Mouse (Mus musculus): Measurements from ENCODE around the gene Gm13697. TPM values are rescaled to one million over a fixed set of nuclear protein-coding genes. Genes with fewer than 3 reads are reported as not detected.
"Not testable (repeated sequence)": the region's sequence is repeated elsewhere in the genome, so short reads cannot be mapped to it uniquely, and the experiment has no call there.

The Gm13697 gene
- polyA plus RNA-seq (2017; shearing (Covaris generic)), result not detected

- not testable (repeated sequence) for ATAC-seq
Measured at GRCm38 (mm10) chr2:83984443-83984842, at the start of gene Gm13697. Gm13697 (plus strand) TSS chr2:83984743.

GRCm38 (mm10) chr2:83940931-83941361 lies 43.6 kb upstream of the Gm13697 start, which contains the start of gene Zswim2:
Zswim2 (minus strand) TSS chr2:83941228.
- peak; percentile 69 for ATAC-seq

GRCm38 (mm10) chr2:83941378-83941777 lies 43.2 kb upstream of the Gm13697 start:
- ATAC-seq, result peak; percentile 34

- no peak for ATAC-seq
Measured at GRCm38 (mm10) chr2:83941792-83942191, 42.8 kb upstream of the Gm13697 start.

GRCm38 (mm10) chr2:83955393-83955792 lies 29.1 kb upstream of the Gm13697 start, which contains the start of gene Gm13698:
Gm13698 (plus strand) TSS chr2:83955693.
- not testable (repeated sequence) for ATAC-seq

- not testable (repeated sequence) for ATAC-seq
Measured at GRCm38 (mm10) chr2:83961203-83961602, 23.3 kb upstream of the Gm13697 start, which contains the start of gene Gm13693. Gm13693 (plus strand) TSS chr2:83961503.

GRCm38 (mm10) chr2:83967013-83967412 lies 17.5 kb upstream of the Gm13697 start, which contains the start of gene Gm13695:
Gm13695 (plus strand) TSS chr2:83967313.
- not testable (repeated sequence) for ATAC-seq

- ATAC-seq, result not testable (repeated sequence)
Measured at GRCm38 (mm10) chr2:83972823-83973222, 11.7 kb upstream of the Gm13697 start, which contains the start of gene Gm13696. Gm13696 (plus strand) TSS chr2:83973123.

GRCm38 (mm10) chr2:83978633-83979032 lies 5.9 kb upstream of the Gm13697 start, which contains the start of gene Gm13694:
Gm13694 (plus strand) TSS chr2:83978933.
- ATAC-seq, result not testable (repeated sequence)

- ATAC-seq, result not testable (repeated sequence)
Measured at GRCm38 (mm10) chr2:83990253-83990652, 5.7 kb downstream of the Gm13697 start, which contains the start of gene Gm13691. Gm13691 (plus strand) TSS chr2:83990553.

- peak; percentile 99 for ATAC-seq
Measured at GRCm38 (mm10) chr2:83993639-83994255, 9.2 kb downstream of the Gm13697 start.

- ATAC-seq, result not testable (repeated sequence)
Measured at GRCm38 (mm10) chr2:83994526-83994925, 10.0 kb downstream of the Gm13697 start.

- ATAC-seq, result no peak
Measured at GRCm38 (mm10) chr2:84008913-84009312, 24.4 kb downstream of the Gm13697 start.

- no peak for ATAC-seq
Measured at GRCm38 (mm10) chr2:84009818-84010217, 25.3 kb downstream of the Gm13697 start.

- no peak for ATAC-seq
Measured at GRCm38 (mm10) chr2:84014572-84014971, 30.0 kb downstream of the Gm13697 start.

- ATAC-seq, result not testable (repeated sequence)
Measured at GRCm38 (mm10) chr2:84016291-84016690, 31.7 kb downstream of the Gm13697 start.

GRCm38 (mm10) chr2:84018330-84018729 lies 33.8 kb downstream of the Gm13697 start:
- ATAC-seq, result no peak

- peak; percentile 83 for ATAC-seq
Measured at GRCm38 (mm10) chr2:84019519-84020305, 35.2 kb downstream of the Gm13697 start.

- ATAC-seq, result no peak
Measured at GRCm38 (mm10) chr2:84021930-84022329, 37.4 kb downstream of the Gm13697 start.

GRCm38 (mm10) chr2:84022905-84023304 lies 38.4 kb downstream of the Gm13697 start:
- ATAC-seq, result no peak

GRCm38 (mm10) chr2:84023319-84023718 lies 38.8 kb downstream of the Gm13697 start:
- no peak for ATAC-seq

GRCm38 (mm10) chr2:84025217-84025616 lies 40.7 kb downstream of the Gm13697 start:
- ATAC-seq, result no peak

- no peak for ATAC-seq
Measured at GRCm38 (mm10) chr2:84032505-84032904, 48.0 kb downstream of the Gm13697 start.
